Mouse (Mus musculus) megakaryocyte, embryonic 14.5 days (primary cell): ENCODE measurements around the gene Nr3c2.

Experiments used
- FLI1 ChIP-seq: IDR thresholded peaks from 2 replicates; pipeline ENCODE4 v1.6.1; 2012; ENCODE audit warnings: low read length, inconsistent platforms, mixed read lengths
- GATA1 ChIP-seq: IDR thresholded peaks from 3 replicates; pipeline ENCODE4 v1.6.1; 2012; ENCODE audit warnings: mixed read lengths, low read length, inconsistent platforms, borderline replicate concordance

DNA sequence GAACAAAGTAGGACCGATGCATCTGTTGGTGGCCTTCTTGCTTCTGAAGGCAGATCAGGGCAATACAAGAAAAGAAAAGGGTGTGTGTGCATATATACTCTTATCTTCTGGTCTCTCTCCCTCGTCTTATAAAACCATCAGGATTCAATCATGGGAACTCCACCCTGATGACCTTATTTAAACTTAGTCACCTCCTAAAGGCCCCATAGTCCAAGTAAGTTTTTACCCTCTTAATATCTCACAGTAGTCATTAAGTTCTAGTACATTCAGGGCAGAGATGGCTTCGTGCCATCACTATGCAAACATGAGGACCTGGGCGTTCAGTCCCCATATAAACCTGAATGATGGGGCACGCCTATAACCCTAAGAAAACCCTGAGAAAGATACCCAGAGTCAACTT, 29.6 kb downstream of the Nr3c2 start:
- TF ChIP-seq GATA1, result no peak
- TF ChIP-seq FLI1, result no peak
